Mouse (Mus musculus) liver, postnatal 0 days (tissue): Measurements from ENCODE around the gene Col4a1.

Source experiments
- CTCF ChIP-seq: sonication (generic); IDR thresholded peaks from 2 replicates; pipeline ENCODE4 v1.5.1; 2016; ENCODE audit warnings: antibody characterized with exemption, low read depth
- EP300 ChIP-seq: IDR thresholded peaks from 2 replicates; pipeline ENCODE4 v1.6.1; 2016; ENCODE audit warnings: antibody characterized with exemption, low read depth, mild to moderate bottlenecking

- TF ChIP-seq CTCF (no peak), EP300 (no peak)
Measured at GRCm38 (mm10) chr8:11355900-11356299, 43.3 kb upstream of the Col4a1 start.
